Mouse (Mus musculus) kidney, adult 2 months (tissue): ENCODE measurements around the gene Dtnb. TPM values are rescaled to one million over a fixed set of nuclear protein-coding genes. Genes with fewer than 3 reads are reported as not detected.
A peak's percentile ranks its signal among the peaks of the same experiment; 100 is the strongest.

Experiments
- DNase-seq: peaks from one replicate; pipeline ENCODE4 v3.0.0; 2021
- H3K27ac ChIP-seq: fragments of 200-500 bp; 2 replicates; pipeline ENCODE4 v1.5.1; 2012; ENCODE audit warnings: low read depth, low read length, control low read depth, inconsistent platforms; ENCODE audit not compliant: insufficient read depth
- H3K27me3 ChIP-seq: fragments of 200-500 bp; replicated peaks from 2 replicates; pipeline ENCODE4 v1.6.1; 2012; ENCODE audit warnings: mild to moderate bottlenecking, moderate library complexity, low read length, inconsistent platforms; ENCODE audit not compliant: control insufficient read depth, insufficient read depth
- H3K36me3 ChIP-seq: fragments of 200-500 bp; 2 replicates; pipeline ENCODE4 v1.6.1; 2012; ENCODE audit warnings: mild to moderate bottlenecking, moderate library complexity, low read length, inconsistent platforms; ENCODE audit not compliant: control insufficient read depth, insufficient read depth
- H3K4me1 ChIP-seq: fragments of 200-500 bp; 2 replicates; pipeline ENCODE4 v1.6.1; 2011; ENCODE audit warnings: low read length; ENCODE audit not compliant: control insufficient read depth, insufficient read depth
- H3K4me3 ChIP-seq: fragments of 200-500 bp; 2 replicates; pipeline ENCODE4 v1.5.1; 2011; ENCODE audit warnings: mild to moderate bottlenecking, low read depth, low read length, control low read depth; ENCODE audit not compliant: insufficient read depth
- CTCF ChIP-seq: fragments of 200-500 bp; conservative IDR thresholded peaks from 2 replicates; pipeline ENCODE4 v1.5.1; 2011; ENCODE audit warnings: low read depth, mild to moderate bottlenecking, control low read depth, low read length, moderate library complexity, mixed read lengths; ENCODE audit not compliant: insufficient read depth, insufficient read length
- POLR2A ChIP-seq: fragments of 200-500 bp; IDR thresholded peaks from one replicate; pipeline ENCODE4 v1.6.1; 2011; ENCODE audit warnings: low read depth, low read length, control low read depth
- WGBS: fragments of 180-500 bp; shearing (Covaris S2); methylation state at CpG from one replicate; pipeline ENCODE4 v1.1.7; 2018; 5-methylcytosine and 5-hydroxymethylcytosine counted together
- polyA plus RNA-seq: library from polyadenylated mRNA; depleted of rRNA; stranded (reverse); fragments of >200 nt; gene quantifications from 2 replicates; pipeline ENCODE4 v1.2.3, GENCODE M21; 2012

Dtnb gene
- polyA plus RNA-seq, 1 experiment: 60.5 TPM

DNA sequence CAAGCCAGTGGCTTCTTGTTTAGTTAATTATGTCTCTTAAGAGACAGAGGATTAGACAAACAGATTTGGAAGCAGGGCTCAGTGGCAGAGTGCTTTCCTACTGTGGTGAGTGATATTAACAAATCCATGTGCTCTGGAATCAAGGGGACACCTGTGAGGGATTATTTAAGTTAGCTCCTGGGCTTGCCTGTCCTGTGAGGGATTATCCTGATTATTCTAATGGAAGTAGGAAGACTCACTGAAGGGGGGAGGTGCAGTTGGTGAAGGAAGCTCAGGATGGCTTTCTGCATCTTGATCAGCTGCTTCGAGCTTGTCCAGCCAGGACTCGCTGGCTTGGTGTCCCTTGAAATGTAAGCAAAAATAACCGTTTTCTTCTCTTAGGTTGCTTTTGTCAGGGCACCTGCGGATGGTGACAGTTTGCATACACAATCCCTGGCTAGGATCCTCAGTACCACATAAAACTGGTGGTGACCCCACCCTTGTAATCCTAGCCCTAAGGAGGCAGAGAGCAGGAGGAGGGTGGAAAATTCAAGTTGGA lies 26.0 kb upstream of the Dtnb start:
- Histone ChIP-seq H3K27me3 (no peaks in the 10 kb centered on the region), H3K36me3 (no peaks in the 10 kb centered on the region), H3K4me3 (no peak overlapping the region), H3K4me1 (no peaks in the 10 kb centered on the region), H3K27ac (no peak overlapping the region)
- no peak for DNase-seq
- TF ChIP-seq CTCF (no peak), POLR2A (no peak)
- WGBS: 77% methylated on average over 4 of the region's 4 CpGs

DNA sequence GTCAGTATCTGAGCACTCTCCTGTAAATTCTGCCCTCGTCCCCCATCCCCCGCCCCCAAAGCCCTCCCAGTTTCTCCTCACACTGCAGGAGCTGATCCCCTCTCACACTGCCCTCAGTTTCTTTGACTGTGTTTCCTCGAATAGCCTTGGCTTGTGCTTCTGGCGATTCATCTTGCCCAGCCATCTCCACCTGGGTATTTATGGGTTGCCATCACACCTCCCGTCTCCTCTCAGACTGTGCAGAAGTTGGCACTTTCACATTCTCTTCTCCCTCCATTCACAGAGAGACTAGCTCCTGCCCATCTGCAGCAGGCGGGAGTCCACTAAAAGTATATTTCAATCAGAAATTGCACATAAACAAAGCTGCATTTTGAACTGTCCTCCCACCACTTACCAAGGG lies 25.4 kb upstream of the Dtnb start:
- TF ChIP-seq POLR2A (no peak), CTCF (no peak)
- DNase-seq: no peak

GRCm38 (mm10) chr12:3547506-3547905 lies 24.7 kb upstream of the Dtnb start:
- H3K27me3 ChIP-seq: no peaks in the 10 kb centered on the region
- no peak overlapping the region for H3K4me3 ChIP-seq
- no peak overlapping the region for H3K27ac ChIP-seq
- no peaks in the 10 kb centered on the region for H3K36me3 ChIP-seq
- DNase-seq: no peak
- no peaks in the 10 kb centered on the region for H3K4me1 ChIP-seq
- WGBS: 62% methylated on average over 4 of the region's 4 CpGs
- TF ChIP-seq POLR2A: no peak
- TF ChIP-seq CTCF: no peak

More for the DNA sequence above, 25.4 kb upstream of the Dtnb start:
- 68% methylated on average over 6 of the region's 6 CpGs for WGBS
- Histone ChIP-seq H3K27ac (no peak overlapping the region), H3K4me3 (no peak overlapping the region), H3K36me3 (no peaks in the 10 kb centered on the region), H3K4me1 (no peaks in the 10 kb centered on the region), H3K27me3 (no peaks in the 10 kb centered on the region)

DNA sequence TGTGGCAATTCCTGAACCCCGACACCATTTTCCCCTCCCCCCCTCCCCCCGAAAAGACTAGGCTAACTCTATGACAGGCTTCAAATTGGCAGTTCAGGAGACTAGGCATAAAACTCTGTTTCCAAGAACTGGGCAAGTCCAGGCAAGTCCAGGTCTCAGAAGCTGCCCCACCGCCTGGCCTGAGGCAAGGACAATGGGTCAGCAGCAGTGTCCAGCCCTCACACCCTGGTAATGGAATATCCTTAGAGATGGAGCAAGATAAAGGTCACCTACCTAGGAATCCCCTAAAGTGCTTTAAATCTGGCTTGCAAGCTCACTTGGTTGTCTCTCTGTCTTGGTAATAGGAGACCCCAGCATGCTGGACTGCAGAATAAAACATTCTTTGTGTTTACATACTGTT lies 24.3 kb upstream of the Dtnb start:
- Histone ChIP-seq H3K4me1 (no peaks in the 10 kb centered on the region), H3K36me3 (no peaks in the 10 kb centered on the region), H3K27ac (no peak overlapping the region), H3K27me3 (no peaks in the 10 kb centered on the region), H3K4me3 (no peak overlapping the region)
- TF ChIP-seq CTCF (no peak), POLR2A (no peak)
- peak; percentile 37 for DNase-seq
- 58% methylated on average over 3 of the region's 3 CpGs for WGBS

GRCm38 (mm10) chr12:3548582-3549211 lies 23.5 kb upstream of the Dtnb start:
- WGBS: 68% methylated on average over 5 of the region's 5 CpGs
- H3K27me3 ChIP-seq: no peaks in the 10 kb centered on the region
- H3K27ac ChIP-seq: no peak overlapping the region
- no peak for TF ChIP-seq CTCF
- no peak for TF ChIP-seq POLR2A
- H3K4me1 ChIP-seq: no peaks in the 10 kb centered on the region
- H3K4me3 ChIP-seq: no peak overlapping the region
- H3K36me3 ChIP-seq: no peaks in the 10 kb centered on the region
- no peak for DNase-seq

- H3K4me1 ChIP-seq: no peaks in the 10 kb centered on the region
- no peak for DNase-seq
Measured at GRCm38 (mm10) chr12:3550280-3550679, 21.9 kb upstream of the Dtnb start.

GRCm38 (mm10) chr12:3557414-3558319 lies 14.5 kb upstream of the Dtnb start:
- no peak for DNase-seq
- WGBS: 63% methylated on average over 9 of the region's 9 CpGs
- H3K4me1 ChIP-seq: no peaks in the 10 kb centered on the region
- H3K27me3 ChIP-seq: no peaks in the 10 kb centered on the region
- no peaks in the 10 kb centered on the region for H3K36me3 ChIP-seq
- TF ChIP-seq CTCF (no peak), POLR2A (no peak)
- no peak overlapping the region for H3K4me3 ChIP-seq
- H3K27ac ChIP-seq: no peak overlapping the region

More at GRCm38 (mm10) chr12:3550280-3550679, 21.9 kb upstream of the Dtnb start:
- H3K36me3 ChIP-seq: no peaks in the 10 kb centered on the region
- no peaks in the 10 kb centered on the region for H3K27me3 ChIP-seq
- no peak overlapping the region for H3K27ac ChIP-seq
- TF ChIP-seq POLR2A (no peak), CTCF (0 out of 2 replicates have a peak, but pooled peaks have one; percentile 8)
- no peak overlapping the region for H3K4me3 ChIP-seq
- WGBS: 24% methylated on average over 13 of the region's 13 CpGs
